Mouse (Mus musculus): ENCODE data around the gene Gsto1. TPM values are rescaled to one million over a fixed set of nuclear protein-coding genes. Genes with fewer than 3 reads are reported as not detected.

The Gsto1 gene
- polyA plus RNA-seq (2015; fragmentation: Nextera tagmentation; extraction: Ambion mirVana): 109 and 114 TPM in 2 replicates

GRCm38 (mm10) chr19:47854796-47855783, at the start of gene Gsto1:
Gene Gsto1, plus strand, starts transcription at chr19:47854970.

GRCm38 (mm10) chr19:47865353-47865947, 10.7 kb downstream of the Gsto1 start, which contains the start of gene Gsto2:
Gene Gsto2, plus strand, starts transcription at chr19:47865534.

Other genes with a start within 250 kb of the Gsto1 start
- 0.07 and 0.22 TPM in 2 replicates for gene Col17a1, start 162.9 kb upstream of the Gsto1 start, polyA plus RNA-seq (2015; fragmentation: Nextera tagmentation; extraction: Ambion mirVana)
- gene Sfr1, start 123.3 kb upstream of the Gsto1 start, polyA plus RNA-seq (2015; fragmentation: Nextera tagmentation; extraction: Ambion mirVana): 114 and 122 TPM in 2 replicates
- gene Gsto2, start 10.6 kb downstream of the Gsto1 start, polyA plus RNA-seq (2015; fragmentation: Nextera tagmentation; extraction: Ambion mirVana): 0.63 and 0.65 TPM in 2 replicates
- gene Cfap43, start 64.3 kb downstream of the Gsto1 start, polyA plus RNA-seq (2015; fragmentation: Nextera tagmentation; extraction: Ambion mirVana): 0.15 and 0.28 TPM in 2 replicates
- gene Itprip, start 64.3 kb downstream of the Gsto1 start, polyA plus RNA-seq (2015; fragmentation: Nextera tagmentation; extraction: Ambion mirVana): 7.5 and 9.3 TPM in 2 replicates
- gene Cfap58, start 82.7 kb downstream of the Gsto1 start, polyA plus RNA-seq (2015; fragmentation: Nextera tagmentation; extraction: Ambion mirVana): not detected in 2 replicates